Comparison of ENCODE assay signal across 13 mouse cellular contexts in the genomic region with DNA sequence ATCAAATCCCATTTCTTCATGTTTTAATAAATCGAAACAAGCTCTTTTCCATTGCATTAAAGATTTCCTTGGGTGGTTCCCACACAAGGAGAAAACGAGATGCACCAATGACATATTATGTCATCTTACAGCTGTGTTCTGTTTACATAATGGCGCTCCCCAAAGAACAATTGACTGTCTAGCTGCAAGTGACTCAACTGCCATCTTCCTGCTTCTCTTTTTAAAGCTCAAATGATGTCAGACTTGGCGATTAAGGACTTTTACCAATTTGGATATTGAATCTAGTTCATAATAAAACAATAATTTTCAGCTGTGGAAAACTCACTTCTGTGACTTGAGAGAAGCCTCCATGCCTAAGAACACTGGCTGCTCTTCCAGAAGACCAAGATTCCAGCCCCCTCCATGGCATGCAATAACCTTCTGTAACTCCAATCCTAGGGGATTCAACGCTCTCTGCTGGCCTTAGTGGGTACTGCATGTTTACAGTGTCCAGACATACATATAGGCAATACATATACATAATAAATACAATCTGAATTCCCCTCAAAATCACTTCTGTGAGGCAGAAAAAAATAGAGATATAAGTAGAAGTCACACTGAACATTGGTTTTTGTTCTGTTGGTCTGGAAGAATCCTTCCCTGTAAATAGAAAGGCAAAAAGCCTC.
A peak's percentile ranks its signal among the peaks of the same experiment; 100 is the strongest.
DNase-seq lines count a peak whose midpoint lies in the region; ATAC-seq and TF ChIP-seq lines count a peak whose summit lies in the region.
"Had no signal": no experiment of that assay in that cellular context is flagged by ENCODE, and none has a peak within 500 bp of the region (broad histone marks: within the 10 kb centered on the region; RNA-seq: fewer than 3 reads in every experiment).

No protein-coding gene starts in this region.

- no peaks in the 10 kb centered on the region for H3K79me2 ChIP-seq in CH12.LX (replicated peaks; ENCODE audit: control insufficient read depth, extremely low read depth, insufficient read depth, poor library complexity, severe bottlenecking)

- H3K36me3 ChIP-seq in lung, embryonic 14.5 days (ENCODE audit: insufficient read depth): no peaks in the 10 kb centered on the region
- no peaks in the 10 kb centered on the region for H3K36me3 ChIP-seq in CH12.LX (replicated peaks in 1 of 2; ENCODE audit: control insufficient read depth in 1 of 2, insufficient read depth in 1 of 2, low read length in 1 of 2)
- H3K36me3 ChIP-seq in hindbrain, embryonic 13.5 days: no peaks in the 10 kb centered on the region
- H3K36me3 ChIP-seq: intestine, embryonic 15.5 days; liver, embryonic 12.5 days; stomach, embryonic 15.5 days had no signal

- in situ Hi-C loops in CH12.LX (cut with MboI; ENCODE audit: low pct_ligation_motif_present, low pct_unique_long_range_greater_than_20kb, low sequenced_read_pairs): loop anchor here (25.0 kb wide), 1 partner anchor 518 kb away; no protein-coding TSS in a partner anchor

- ATAC-seq in lung, embryonic 14.5 days (ENCODE audit: insufficient read depth): no peak
- no peak for ATAC-seq in frontal cortex, adult (ENCODE audit: low TSS enrichment)
- no peak for ATAC-seq in hindbrain, embryonic 13.5 days (ENCODE audit: low FRiP score)
- ATAC-seq: intestine, embryonic 15.5 days; liver, embryonic 12.5 days had no signal

- H3K27me3 ChIP-seq in lung, embryonic 14.5 days (ENCODE audit: insufficient read depth, low read length): no peaks in the 10 kb centered on the region
- H3K27me3 ChIP-seq in CH12.LX (replicated peaks): no peaks in the 10 kb centered on the region
- 0 out of 2 replicates have a peak, but pooled peaks cover 3% of the 10 kb centered on the region for H3K27me3 ChIP-seq in hindbrain, embryonic 13.5 days
- H3K27me3 ChIP-seq: intestine, embryonic 15.5 days; liver, embryonic 12.5 days; stomach, embryonic 15.5 days had no signal

- peak; percentile 42 for TF ChIP-seq CTCF in gastrocnemius, adult 2 months (IDR thresholded peaks at IDR 0.05)
- TF ChIP-seq CTCF in lung, embryonic 14.5 days (IDR thresholded peaks at IDR 0.05; ENCODE audit: low read depth): peak; percentile 57
- peak; percentile 33 to 64; a peak in 3 of 4 replicates for TF ChIP-seq CTCF in CH12.LX (conservative IDR thresholded peaks at IDR 0.05 in 1 of 2, IDR thresholded peaks at IDR 0.05 in 1 of 2; ENCODE audit: low read depth in 2 of 2, low read length in 2 of 2)

- peak; percentile 65 for TF ChIP-seq RAD21 in CH12.LX (IDR thresholded peaks at IDR 0.05; ENCODE audit: low read depth, low read length)

- TF ChIP-seq POLR2A in CH12.LX (IDR thresholded peaks at IDR 0.05; ENCODE audit: low read depth, low read length): no peak

- no peak overlapping the region for H3K4me3 ChIP-seq in gastrocnemius, adult 2 months
- no peak overlapping the region for H3K4me3 ChIP-seq in lung, embryonic 14.5 days (ENCODE audit: low read depth, low read length)
- no peak overlapping the region for H3K4me3 ChIP-seq in CH12.LX (replicated peaks in 1 of 3; ENCODE audit: low read depth in 2 of 3, low read length in 2 of 3, poor library complexity in 1 of 3)
- no peak overlapping the region for H3K4me3 ChIP-seq in hindbrain, embryonic 13.5 days
- H3K4me3 ChIP-seq: intestine, embryonic 15.5 days; liver, embryonic 12.5 days; stomach, embryonic 15.5 days had no signal

- no peak overlapping the region for H3K27ac ChIP-seq in gastrocnemius, adult 2 months
- no peak overlapping the region for H3K27ac ChIP-seq in lung, embryonic 14.5 days (ENCODE audit: low read depth)
- no peak overlapping the region for H3K27ac ChIP-seq in CH12.LX (ENCODE audit: insufficient read depth, low read depth)
- H3K27ac ChIP-seq in hindbrain, embryonic 13.5 days: no peak overlapping the region
- H3K27ac ChIP-seq: intestine, embryonic 15.5 days; liver, embryonic 12.5 days; stomach, embryonic 15.5 days had no signal

- 0 out of 2 replicates have a peak, but pooled peaks cover 3% of the 10 kb centered on the region for H3K4me1 ChIP-seq in lung, embryonic 14.5 days (ENCODE audit: insufficient read depth)
- H3K4me1 ChIP-seq in CH12.LX (ENCODE audit: control insufficient read depth in 1 of 2, insufficient read depth in 2 of 2): peaks cover 0 to 27% of the 10 kb centered on the region in 2 experiments; a peak in 2 of 4 replicates
- no peaks in the 10 kb centered on the region for H3K4me1 ChIP-seq in hindbrain, embryonic 13.5 days (replicated peaks)
- H3K4me1 ChIP-seq: intestine, embryonic 15.5 days; liver, embryonic 12.5 days; stomach, embryonic 15.5 days had no signal

- no peak for TF ChIP-seq EP300 in CH12.LX (IDR thresholded peaks at IDR 0.05; ENCODE audit: low read length)

- no peak for DNase-seq in gastrocnemius, adult 2 months
- DNase-seq in gastrocnemius, postnatal 4 days (ENCODE audit: low spot score in 2 of 2): no peak
- peak; percentile 41 for DNase-seq in lung, embryonic 14.5 days
- no peak for DNase-seq in lung, adult 18-20 months
- no peak for DNase-seq in CH12.LX (ENCODE audit: extremely low read depth)
- peak; percentile 14 for DNase-seq in gastrocnemius, postnatal 14 days
- DNase-seq: adrenal gland, postnatal 10 days; cerebellum, adult 2 months had no signal

- dilution Hi-C loops in CH12.LX (cut with MboI; ENCODE audit: extremely low pct_ligation_motif_present, extremely low pct_unique_long_range_greater_than_20kb, low sequenced_read_pairs): no loop called here

- intact Hi-C loops in gastrocnemius, adult 2 months (cut with DNase I): no loop called here
- intact Hi-C loops in gastrocnemius, postnatal 14 days (cut with DNase I; ENCODE audit: low total_unique reads): no loop called here

- WGBS in lung, embryonic 14.5 days: 47% methylated on average over 5 of the region's 5 CpGs
- WGBS in hindbrain, embryonic 13.5 days: 71% methylated on average over 5 of the region's 5 CpGs

- no peak overlapping the region for H3K4me2 ChIP-seq in lung, embryonic 14.5 days
- no peak overlapping the region for H3K4me2 ChIP-seq in CH12.LX (ENCODE audit: insufficient read depth, low read depth, poor library complexity, severe bottlenecking)
- no peak overlapping the region for H3K4me2 ChIP-seq in hindbrain, embryonic 13.5 days
- H3K4me2 ChIP-seq: intestine, embryonic 15.5 days; liver, embryonic 12.5 days; stomach, embryonic 15.5 days had no signal

- H3K9ac ChIP-seq in lung, embryonic 14.5 days: no peak overlapping the region
- H3K9ac ChIP-seq in CH12.LX (ENCODE audit: insufficient read depth, low read depth): no peak overlapping the region
- no peak overlapping the region for H3K9ac ChIP-seq in hindbrain, embryonic 13.5 days
- H3K9ac ChIP-seq: intestine, embryonic 15.5 days; liver, embryonic 12.5 days; stomach, embryonic 15.5 days had no signal

- no peaks in the 10 kb centered on the region for H3K9me3 ChIP-seq in lung, embryonic 14.5 days (ENCODE audit: low read depth, low read length)
- H3K9me3 ChIP-seq in CH12.LX (replicated peaks; ENCODE audit: low read length): no peaks in the 10 kb centered on the region
- H3K9me3 ChIP-seq in hindbrain, embryonic 13.5 days: no peaks in the 10 kb centered on the region
- H3K9me3 ChIP-seq: intestine, embryonic 15.5 days; liver, embryonic 12.5 days; stomach, embryonic 15.5 days had no signal

TF ChIP-seq in CH12.LX, 34 proteins besides CTCF, POLR2A, EP300 and RAD21:
- peak; percentile 72 for TF ChIP-seq SMC3 (IDR thresholded peaks at IDR 0.05; ENCODE audit: low read depth, low read length)
- no peak for TF ChIP-seq CHD1 (IDR thresholded peaks at IDR 0.05; ENCODE audit: low read depth, low read length)
- TF ChIP-seq ZC3H11A (IDR thresholded peaks at IDR 0.05; ENCODE audit: low read depth, low read length): 0 out of 2 replicates have a peak, but pooled peaks have one; percentile 15
- TF ChIP-seq MAZ (IDR thresholded peaks at IDR 0.05; ENCODE audit: low read depth, low read length): no peak
- TF ChIP-seq MAFK (IDR thresholded peaks at IDR 0.05; ENCODE audit: insufficient replicate concordance, low read length): 0 out of 2 replicates have a peak, but pooled peaks have one; percentile 37

Comparison
In these comparisons a context has a peak if more than half of its experiments do, and no peak if none do; other contexts are left out.
1. DNase-seq: peak in lung, embryonic 14.5 days (single experiment) and gastrocnemius, postnatal 14 days (single experiment); none in gastrocnemius, adult 2 months (single experiment), gastrocnemius, postnatal 4 days (0 of 2), lung, adult 18-20 months (0 of 2) and CH12.LX (single experiment).
2. Peak in every context shown above with its lines, with median percentiles within 50 percentile points of each other: CTCF ChIP-seq.